Mouse (Mus musculus): ENCODE data around the gene Map3k4. TPM values are rescaled to one million over a fixed set of nuclear protein-coding genes. Genes with fewer than 3 reads are reported as not detected.

The Map3k4 gene
- polyA plus RNA-seq, 1 experiment from 2014 or later = 35.9 TPM

DNA sequence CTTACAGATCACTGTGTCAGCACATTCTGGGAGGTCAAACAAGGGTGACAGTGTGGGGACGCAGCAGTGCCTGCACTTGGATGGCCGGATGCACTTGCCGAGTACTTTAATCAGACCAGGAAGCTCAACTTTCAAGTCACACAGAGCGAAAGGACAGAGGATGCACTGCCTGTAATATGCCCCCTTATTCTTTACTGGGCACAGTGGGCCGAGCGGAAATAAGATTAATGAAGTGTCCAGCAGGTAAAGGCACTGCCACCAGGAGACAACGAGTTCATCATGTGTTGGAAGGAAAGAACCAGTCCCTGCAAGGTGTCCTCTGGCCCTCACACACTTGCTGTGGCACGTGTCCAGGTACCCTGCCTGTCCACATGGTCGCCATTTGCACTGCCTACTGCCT lies 94.5 kb downstream of the Map3k4 start:
- Histone ChIP-seq H3K27me3 (ENCODE audit: control insufficient read depth, insufficient read depth, low read length) (no peaks in the 10 kb centered on the region), H3K36me3 (replicated peaks; ENCODE audit: control insufficient read depth, insufficient read depth) (peaks cover 58% of the 10 kb centered on the region), H3K9me3 (ENCODE audit: control insufficient read depth, low read length) (no peaks in the 10 kb centered on the region), H3K9ac (no peak overlapping the region), H3K4me3 (replicated peaks; ENCODE audit: low read length) (no peak overlapping the region), H3K4me2 (replicated peaks) (no peak overlapping the region), H3K4me1 (replicated peaks; ENCODE audit: control insufficient read depth, insufficient read depth, low read length) (no peaks in the 10 kb centered on the region), H3K27ac (no peak overlapping the region)
- WGBS = 73% methylated on average over 9 of the region's 9 CpGs
- ATAC-seq (ENCODE audit: low FRiP score) (no peak), DNase-seq (ENCODE audit: low spot score) (no peak)

GRCm38 (mm10) chr17:12223682-12224081 lies 94.9 kb downstream of the Map3k4 start:
- ATAC-seq (ENCODE audit: low FRiP score) (no peak), DNase-seq (ENCODE audit: low spot score) (no peak)
- H3K27ac ChIP-seq = no peak overlapping the region
- H3K9me3 ChIP-seq (ENCODE audit: control insufficient read depth, low read length) = no peaks in the 10 kb centered on the region
- 46% methylated on average over 5 of the region's 5 CpGs for WGBS
- H3K27me3 ChIP-seq (ENCODE audit: control insufficient read depth, insufficient read depth, low read length) = no peaks in the 10 kb centered on the region
- no peak overlapping the region for H3K4me2 ChIP-seq (replicated peaks)
- peaks cover 58% of the 10 kb centered on the region for H3K36me3 ChIP-seq (replicated peaks; ENCODE audit: control insufficient read depth, insufficient read depth)
- no peaks in the 10 kb centered on the region for H3K4me1 ChIP-seq (replicated peaks; ENCODE audit: control insufficient read depth, insufficient read depth, low read length)
- no peak overlapping the region for H3K4me3 ChIP-seq (replicated peaks; ENCODE audit: low read length)
- no peak overlapping the region for H3K9ac ChIP-seq

DNA sequence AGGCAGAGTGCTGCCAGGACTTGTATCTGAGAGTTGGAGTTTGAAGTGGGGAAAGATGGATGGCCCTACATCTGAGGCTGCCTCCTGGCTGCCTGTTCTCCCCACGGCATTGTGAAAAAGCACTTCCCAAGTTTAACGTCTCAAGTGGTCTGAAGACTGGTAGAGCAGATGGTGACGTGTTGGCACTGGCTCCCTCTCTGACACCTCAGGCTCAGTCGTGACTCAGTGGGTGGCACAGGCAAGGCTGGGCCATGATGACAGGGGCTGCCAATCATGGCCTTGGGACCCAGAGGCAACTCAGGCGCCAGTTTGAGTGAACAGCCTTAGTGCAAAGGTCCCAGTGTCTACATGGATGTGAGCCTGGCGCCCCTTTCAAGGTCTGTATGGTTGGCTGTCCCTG lies 96.7 kb downstream of the Map3k4 start:
- ATAC-seq (ENCODE audit: low FRiP score) (no peak), DNase-seq (ENCODE audit: low spot score) (no peak)
- no peaks in the 10 kb centered on the region for H3K9me3 ChIP-seq (ENCODE audit: control insufficient read depth, low read length)
- peaks cover 58% of the 10 kb centered on the region for H3K36me3 ChIP-seq (replicated peaks; ENCODE audit: control insufficient read depth, insufficient read depth)
- no peak overlapping the region for H3K9ac ChIP-seq
- no peaks in the 10 kb centered on the region for H3K4me1 ChIP-seq (replicated peaks; ENCODE audit: control insufficient read depth, insufficient read depth, low read length)
- no peak overlapping the region for H3K4me2 ChIP-seq (replicated peaks)
- no peak overlapping the region for H3K4me3 ChIP-seq (replicated peaks; ENCODE audit: low read length)
- H3K27ac ChIP-seq = no peak overlapping the region
- 62% methylated on average over 6 of the region's 6 CpGs for WGBS
- no peaks in the 10 kb centered on the region for H3K27me3 ChIP-seq (ENCODE audit: control insufficient read depth, insufficient read depth, low read length)

- H3K4me3 ChIP-seq (replicated peaks; ENCODE audit: low read length) = no peak overlapping the region
- H3K27me3 ChIP-seq (ENCODE audit: control insufficient read depth, insufficient read depth, low read length) = no peaks in the 10 kb centered on the region
- H3K9me3 ChIP-seq (ENCODE audit: control insufficient read depth, low read length) = no peaks in the 10 kb centered on the region
- WGBS = 80% methylated on average over 6 of the region's 6 CpGs
- DNase-seq (ENCODE audit: low spot score) (no peak), ATAC-seq (ENCODE audit: low FRiP score) (no peak)
- no peak overlapping the region for H3K9ac ChIP-seq
- H3K27ac ChIP-seq = no peak overlapping the region
- H3K4me2 ChIP-seq (replicated peaks) = no peak overlapping the region
- no peaks in the 10 kb centered on the region for H3K4me1 ChIP-seq (replicated peaks; ENCODE audit: control insufficient read depth, insufficient read depth, low read length)
- peaks cover 97% of the 10 kb centered on the region for H3K36me3 ChIP-seq (replicated peaks; ENCODE audit: control insufficient read depth, insufficient read depth)
Observed at GRCm38 (mm10) chr17:12216224-12216623, 102.4 kb downstream of the Map3k4 start.

DNA sequence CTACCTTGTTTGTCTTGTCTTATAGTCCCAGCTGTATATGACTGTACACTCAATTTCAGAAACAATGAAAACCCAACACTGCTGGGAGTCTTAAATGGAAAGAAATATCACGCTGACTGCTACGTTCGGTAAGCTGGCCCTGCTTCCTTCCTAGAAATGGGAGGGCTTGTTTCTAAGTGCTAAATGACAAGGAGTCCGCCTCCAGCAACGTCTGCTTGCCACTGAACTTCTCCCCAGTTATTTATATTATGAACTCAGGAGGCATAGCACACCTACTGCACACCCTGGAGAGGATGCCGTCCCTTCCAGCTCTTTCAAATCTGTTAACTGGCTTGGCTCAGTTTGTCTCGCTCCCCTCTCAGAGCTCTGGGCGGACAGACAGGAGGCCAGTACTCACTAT lies 105.2 kb downstream of the Map3k4 start:
- DNase-seq (ENCODE audit: low spot score) = no peak
- H3K27ac ChIP-seq = no peak overlapping the region
- H3K9me3 ChIP-seq (ENCODE audit: control insufficient read depth, low read length) = no peaks in the 10 kb centered on the region
- H3K4me2 ChIP-seq (replicated peaks) = no peak overlapping the region
- H3K4me3 ChIP-seq (replicated peaks; ENCODE audit: low read length) = no peak overlapping the region
- 91% methylated on average over 8 of the region's 8 CpGs for WGBS
- H3K36me3 ChIP-seq (replicated peaks; ENCODE audit: control insufficient read depth, insufficient read depth) = peaks cover 74% of the 10 kb centered on the region
- no peaks in the 10 kb centered on the region for H3K4me1 ChIP-seq (replicated peaks; ENCODE audit: control insufficient read depth, insufficient read depth, low read length)
- no peaks in the 10 kb centered on the region for H3K27me3 ChIP-seq (ENCODE audit: control insufficient read depth, insufficient read depth, low read length)
- ATAC-seq (ENCODE audit: low FRiP score) = no peak
- no peak overlapping the region for H3K9ac ChIP-seq

GRCm38 (mm10) chr17:12212341-12212740 lies 106.3 kb downstream of the Map3k4 start:
- H3K36me3 ChIP-seq (replicated peaks; ENCODE audit: control insufficient read depth, insufficient read depth) = peaks cover 63% of the 10 kb centered on the region
- no peak overlapping the region for H3K9ac ChIP-seq
- ATAC-seq (ENCODE audit: low FRiP score) = no peak
- no peaks in the 10 kb centered on the region for H3K27me3 ChIP-seq (ENCODE audit: control insufficient read depth, insufficient read depth, low read length)
- H3K4me2 ChIP-seq (replicated peaks) = no peak overlapping the region
- 0 out of 2 replicates have a peak, but pooled peaks cover 5% of the 10 kb centered on the region for H3K4me1 ChIP-seq (replicated peaks; ENCODE audit: control insufficient read depth, insufficient read depth, low read length)
- no peak for DNase-seq (ENCODE audit: low spot score)
- H3K4me3 ChIP-seq (replicated peaks; ENCODE audit: low read length) = no peak overlapping the region
- no peak overlapping the region for H3K27ac ChIP-seq
- H3K9me3 ChIP-seq (ENCODE audit: control insufficient read depth, low read length) = no peaks in the 10 kb centered on the region
- 84% methylated on average over 6 of the region's 6 CpGs for WGBS

DNA sequence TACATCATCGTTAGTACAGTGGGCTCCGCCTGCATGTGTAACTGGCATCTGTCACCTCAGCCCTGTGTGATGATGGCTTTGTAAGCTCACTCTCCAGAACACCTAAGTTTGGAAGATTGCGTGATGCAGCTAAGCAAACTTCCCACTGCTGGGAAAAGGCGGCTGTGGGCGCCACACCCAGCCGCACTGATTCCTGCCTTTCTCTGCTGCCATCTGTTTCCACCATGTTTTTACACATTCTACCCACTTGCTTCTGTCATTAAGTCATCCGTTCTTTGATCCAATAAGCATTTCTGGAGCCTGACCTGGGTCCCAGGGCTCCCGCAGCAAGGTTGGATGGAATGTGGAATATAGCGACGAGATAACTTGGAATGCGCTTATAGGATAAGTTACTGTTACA lies 106.7 kb downstream of the Map3k4 start:
- WGBS = 96% methylated on average over 11 of the region's 11 CpGs
- H3K4me2 ChIP-seq (replicated peaks) = no peak overlapping the region
- ATAC-seq (ENCODE audit: low FRiP score) = no peak
- no peak for DNase-seq (ENCODE audit: low spot score)
- H3K27ac ChIP-seq = no peak overlapping the region
- H3K9me3 ChIP-seq (ENCODE audit: control insufficient read depth, low read length) = no peaks in the 10 kb centered on the region
- no peak overlapping the region for H3K9ac ChIP-seq
- H3K4me1 ChIP-seq (replicated peaks; ENCODE audit: control insufficient read depth, insufficient read depth, low read length) = peaks cover 10% of the 10 kb centered on the region; the same call in 1 of the 2 replicates
- H3K27me3 ChIP-seq (ENCODE audit: control insufficient read depth, insufficient read depth, low read length) = no peaks in the 10 kb centered on the region
- no peak overlapping the region for H3K4me3 ChIP-seq (replicated peaks; ENCODE audit: low read length)
- peaks cover 59% of the 10 kb centered on the region for H3K36me3 ChIP-seq (replicated peaks; ENCODE audit: control insufficient read depth, insufficient read depth)

GRCm38 (mm10) chr17:12210544-12211132 lies 108.0 kb downstream of the Map3k4 start:
- 38% methylated on average over 8 of the region's 8 CpGs for WGBS

GRCm38 (mm10) chr17:12209481-12209880 lies 109.1 kb downstream of the Map3k4 start:
- DNase-seq (ENCODE audit: low spot score) (no peak), ATAC-seq (ENCODE audit: low FRiP score) (no peak)
- WGBS = 86% methylated on average over 4 of the region's 4 CpGs
- H3K4me2 ChIP-seq (replicated peaks) = no peak overlapping the region
- H3K4me1 ChIP-seq (replicated peaks; ENCODE audit: control insufficient read depth, insufficient read depth, low read length) = peaks cover 28% of the 10 kb centered on the region
- no peak overlapping the region for H3K27ac ChIP-seq
- H3K9me3 ChIP-seq (ENCODE audit: control insufficient read depth, low read length) = no peaks in the 10 kb centered on the region
- no peak overlapping the region for H3K4me3 ChIP-seq (replicated peaks; ENCODE audit: low read length)
- H3K36me3 ChIP-seq (replicated peaks; ENCODE audit: control insufficient read depth, insufficient read depth) = peaks cover 34% of the 10 kb centered on the region
- H3K27me3 ChIP-seq (ENCODE audit: control insufficient read depth, insufficient read depth, low read length) = no peaks in the 10 kb centered on the region
- H3K9ac ChIP-seq = no peak overlapping the region

More at GRCm38 (mm10) chr17:12210544-12211132, 108.0 kb downstream of the Map3k4 start:
- Histone ChIP-seq H3K4me2 (replicated peaks) (no peak overlapping the region), H3K4me1 (replicated peaks; ENCODE audit: control insufficient read depth, insufficient read depth, low read length) (peaks cover 19% of the 10 kb centered on the region), H3K4me3 (replicated peaks; ENCODE audit: low read length) (no peak overlapping the region), H3K27me3 (ENCODE audit: control insufficient read depth, insufficient read depth, low read length) (no peaks in the 10 kb centered on the region), H3K9me3 (ENCODE audit: control insufficient read depth, low read length) (no peaks in the 10 kb centered on the region), H3K27ac (no peak overlapping the region), H3K36me3 (replicated peaks; ENCODE audit: control insufficient read depth, insufficient read depth) (peaks cover 46% of the 10 kb centered on the region), H3K9ac (no peak overlapping the region)
- 0 out of 2 replicates have a peak, but pooled peaks have one; percentile 35 for ATAC-seq (ENCODE audit: low FRiP score)
- DNase-seq (ENCODE audit: low spot score) = peak; percentile 87

All from hindbrain, embryonic 14.5 days (tissue).